Mouse (Mus musculus) lung, embryonic 15.5 days (tissue): ENCODE data around the gene Tmem81. TPM values are rescaled to one million over a fixed set of nuclear protein-coding genes. Genes with fewer than 3 reads are reported as not detected.
"Not testable (repeated sequence)": the region's sequence is repeated elsewhere in the genome, so short reads cannot be mapped to it uniquely, and the experiment has no call there.

Experiments
- ATAC-seq: fragments of 200-750 bp; cut with Nextera tagmentation; 2 replicates; pipeline ENCODE4 v1.8.0; 2017; ENCODE audit warnings: moderate number of reproducible peaks, borderline replicate concordance; ENCODE audit not compliant: low FRiP score, low TSS enrichment; ENCODE audit errors: extremely low read depth
- H3K27ac ChIP-seq: fragments of 300-500 bp; sonication (generic); 2 replicates; pipeline ENCODE4 v1.5.1; 2015; ENCODE audit warnings: moderate library complexity, mild to moderate bottlenecking, inconsistent platforms
- H3K27me3 ChIP-seq: fragments of 300-500 bp; sonication (generic); 2 replicates; pipeline ENCODE4 v1.6.1; 2015; ENCODE audit warnings: inconsistent platforms
- H3K36me3 ChIP-seq: fragments of 300-500 bp; sonication (generic); 2 replicates; pipeline ENCODE4 v1.6.1; 2015; ENCODE audit warnings: inconsistent platforms
- H3K4me1 ChIP-seq: fragments of 300-500 bp; sonication (generic); 2 replicates; pipeline ENCODE4 v1.6.1; 2015; ENCODE audit warnings: inconsistent platforms
- H3K4me2 ChIP-seq: fragments of 300-500 bp; sonication (generic); 2 replicates; pipeline ENCODE4 v1.6.1; 2015; ENCODE audit warnings: inconsistent platforms, mild to moderate bottlenecking, moderate library complexity
- H3K4me3 ChIP-seq: fragments of 300-500 bp; sonication (generic); 2 replicates; pipeline ENCODE4 v1.5.1; 2015; ENCODE audit warnings: mild to moderate bottlenecking, inconsistent platforms
- H3K9ac ChIP-seq: fragments of 300-500 bp; sonication (generic); 2 replicates; pipeline ENCODE4 v1.6.1; 2015; ENCODE audit warnings: inconsistent platforms
- H3K9me3 ChIP-seq: fragments of 300-500 bp; sonication (generic); 2 replicates; pipeline ENCODE4 v1.6.1; 2016; ENCODE audit warnings: inconsistent platforms
- WGBS: fragments of 180-500 bp; shearing (Covaris S2); methylation state at CpG from one replicate; pipeline ENCODE4 v1.1.7; 2015; 5-methylcytosine and 5-hydroxymethylcytosine counted together
- polyA plus RNA-seq: library from polyadenylated mRNA; unstranded; fragments of >200 nt; fragmentation: Nextera tagmentation; extraction: Ambion mirVana; gene quantifications from 2 replicates; pipeline ENCODE4 v1.2.1, GENCODE M21; 2015

Gene Tmem81
- 1.3 and 2.1 TPM in 2 replicates for polyA plus RNA-seq

GRCm38 (mm10) chr1:132506058-132506457, at the start of gene Tmem81:
Gene Tmem81, plus strand, starts transcription at chr1:132506230.
- no peak within 1 kb of the TSS for H3K27ac ChIP-seq
- H3K4me2 ChIP-seq: no peak within 1 kb of the TSS
- no peaks in the 10 kb centered on the region for H3K4me1 ChIP-seq
- peaks cover 64% of the 10 kb centered on the region for H3K36me3 ChIP-seq
- no peaks in the 10 kb centered on the region for H3K27me3 ChIP-seq
- H3K9me3 ChIP-seq: no peaks in the 10 kb centered on the region
- 86% methylated on average over 7 of the region's 7 CpGs for WGBS
- H3K4me3 ChIP-seq: no peak within 1 kb of the TSS
- no peak within 1 kb of the TSS for H3K9ac ChIP-seq
- no peak for ATAC-seq

- H3K27ac ChIP-seq: peak overlapping the region; percentile 20; the same call in 1 of the 2 replicates
- no peak overlapping the region for H3K9ac ChIP-seq
- 53% methylated on average over 5 of the region's 5 CpGs for WGBS
- peaks cover 18% of the 10 kb centered on the region for H3K4me1 ChIP-seq
- no peaks in the 10 kb centered on the region for H3K9me3 ChIP-seq
- no peak overlapping the region for H3K4me2 ChIP-seq
- ATAC-seq: no peak
- H3K36me3 ChIP-seq: peaks cover 25% of the 10 kb centered on the region
- H3K27me3 ChIP-seq: no peaks in the 10 kb centered on the region
- no peak overlapping the region for H3K4me3 ChIP-seq
These were observed 41.4 kb upstream of the Tmem81 start for GRCm38 (mm10) chr1:132464651-132465050.

- H3K4me2 ChIP-seq: no peak overlapping the region
- peaks cover 3% of the 10 kb centered on the region; the same call in 1 of the 2 replicates for H3K36me3 ChIP-seq
- H3K27ac ChIP-seq: no peak overlapping the region
- no peak; the same call in 1 of the 2 replicates for ATAC-seq
- no peaks in the 10 kb centered on the region for H3K9me3 ChIP-seq
- no peak overlapping the region for H3K4me3 ChIP-seq
- no peak overlapping the region for H3K9ac ChIP-seq
- peaks cover 18% of the 10 kb centered on the region for H3K4me1 ChIP-seq
- no peaks in the 10 kb centered on the region for H3K27me3 ChIP-seq
These were observed 37.1 kb upstream of the Tmem81 start for GRCm38 (mm10) chr1:132468926-132469325.

- H3K27me3 ChIP-seq: no peaks in the 10 kb centered on the region
- H3K4me3 ChIP-seq: no peak overlapping the region
- H3K9ac ChIP-seq: no peak overlapping the region
- WGBS: 87% methylated on average over 7 of the region's 7 CpGs
- no peak for ATAC-seq
- no peaks in the 10 kb centered on the region for H3K9me3 ChIP-seq
- no peaks in the 10 kb centered on the region for H3K36me3 ChIP-seq
- no peak overlapping the region for H3K4me2 ChIP-seq
- no peak overlapping the region for H3K27ac ChIP-seq
- peaks cover 18% of the 10 kb centered on the region for H3K4me1 ChIP-seq
These were observed 36.5 kb upstream of the Tmem81 start for GRCm38 (mm10) chr1:132469519-132469918.

- not testable (repeated sequence) for ATAC-seq, H3K9me3 ChIP-seq
- WGBS: 89% methylated on average over 1 of the region's 1 CpGs
These were observed 36.0 kb upstream of the Tmem81 start for GRCm38 (mm10) chr1:132470031-132470430.

GRCm38 (mm10) chr1:132471032-132471431, 35.0 kb upstream of the Tmem81 start:
- Histone ChIP-seq H3K9me3 (no peaks in the 10 kb centered on the region), H3K4me2 (no peak overlapping the region), H3K9ac (no peak overlapping the region), H3K36me3 (no peaks in the 10 kb centered on the region), H3K4me3 (no peak overlapping the region), H3K27ac (no peak overlapping the region), H3K4me1 (peaks cover 14% of the 10 kb centered on the region), H3K27me3 (no peaks in the 10 kb centered on the region)
- ATAC-seq: no peak
- 87% methylated on average over 2 of the region's 2 CpGs for WGBS

More at GRCm38 (mm10) chr1:132470031-132470430, 36.0 kb upstream of the Tmem81 start:
- H3K9ac ChIP-seq, H3K27ac ChIP-seq, H3K4me2 ChIP-seq, H3K4me3 ChIP-seq, H3K27me3 ChIP-seq, H3K36me3 ChIP-seq: not testable (repeated sequence)
- H3K4me1 ChIP-seq: peaks cover 18% of the 10 kb centered on the region

- H3K9me3 ChIP-seq: no peaks in the 10 kb centered on the region
- H3K4me3 ChIP-seq: no peak overlapping the region
- no peak overlapping the region for H3K9ac ChIP-seq
- 83% methylated on average over 5 of the region's 5 CpGs for WGBS
- ATAC-seq: no peak
- H3K36me3 ChIP-seq: no peaks in the 10 kb centered on the region
- no peaks in the 10 kb centered on the region for H3K27me3 ChIP-seq
- no peak overlapping the region for H3K4me2 ChIP-seq
- H3K27ac ChIP-seq: no peak overlapping the region
- H3K4me1 ChIP-seq: peaks cover 13% of the 10 kb centered on the region
These were observed 34.5 kb upstream of the Tmem81 start for GRCm38 (mm10) chr1:132471499-132471898.

GRCm38 (mm10) chr1:132472537-132472936, 33.5 kb upstream of the Tmem81 start:
- Histone ChIP-seq H3K4me2 (no peak overlapping the region), H3K36me3 (no peaks in the 10 kb centered on the region), H3K9ac (no peak overlapping the region), H3K4me3 (no peak overlapping the region), H3K4me1 (peaks cover 13% of the 10 kb centered on the region), H3K9me3 (no peaks in the 10 kb centered on the region), H3K27me3 (no peaks in the 10 kb centered on the region), H3K27ac (no peak overlapping the region)
- 48% methylated on average over 5 of the region's 5 CpGs for WGBS
- no peak for ATAC-seq

- H3K4me2 ChIP-seq: no peak overlapping the region
- no peak overlapping the region for H3K27ac ChIP-seq
- H3K4me1 ChIP-seq: peaks cover 16% of the 10 kb centered on the region
- no peak overlapping the region for H3K9ac ChIP-seq
- WGBS: 78% methylated on average over 1 of the region's 1 CpGs
- H3K9me3 ChIP-seq: no peaks in the 10 kb centered on the region
- no peaks in the 10 kb centered on the region for H3K27me3 ChIP-seq
- no peak overlapping the region for H3K4me3 ChIP-seq
- ATAC-seq: no peak
- H3K36me3 ChIP-seq: no peaks in the 10 kb centered on the region
These were observed 31.5 kb upstream of the Tmem81 start for GRCm38 (mm10) chr1:132474496-132474895.

- Histone ChIP-seq H3K9me3 (no peaks in the 10 kb centered on the region), H3K9ac (peak overlapping the region; percentile 92), H3K27me3 (no peaks in the 10 kb centered on the region), H3K4me1 (peaks cover 21% of the 10 kb centered on the region), H3K27ac (peak overlapping the region; percentile 72), H3K4me2 (peak overlapping the region; percentile 69), H3K36me3 (no peaks in the 10 kb centered on the region), H3K4me3 (peak overlapping the region; percentile 85)
- ATAC-seq: 0 out of 2 replicates have a peak, but pooled peaks have one; percentile 35
- 4% methylated on average over 9 of the region's 9 CpGs for WGBS
These were observed 29.5 kb upstream of the Tmem81 start for GRCm38 (mm10) chr1:132476575-132476927.

- Histone ChIP-seq H3K4me1 (peaks cover 22% of the 10 kb centered on the region), H3K4me3 (peak within 1 kb of the TSS; percentile 85), H3K36me3 (no peaks in the 10 kb centered on the region), H3K27me3 (no peaks in the 10 kb centered on the region), H3K4me2 (peak within 1 kb of the TSS; percentile 69), H3K9ac (peak within 1 kb of the TSS; percentile 92), H3K9me3 (no peaks in the 10 kb centered on the region), H3K27ac (peak within 1 kb of the TSS; percentile 72)
- under 1% methylated on average over 43 of the region's 43 CpGs for WGBS
- peak; percentile 86; the same call in 1 of the 2 replicates for ATAC-seq
These were observed 28.9 kb upstream of the Tmem81 start, which contains the start of gene Rbbp5 for GRCm38 (mm10) chr1:132476928-132477691. Gene Rbbp5, plus strand, starts transcription at chr1:132477365.

GRCm38 (mm10) chr1:132479438-132479837, 26.6 kb upstream of the Tmem81 start:
- Histone ChIP-seq H3K36me3 (no peaks in the 10 kb centered on the region), H3K4me3 (no peak overlapping the region), H3K9me3 (no peaks in the 10 kb centered on the region), H3K4me1 (peaks cover 30% of the 10 kb centered on the region), H3K4me2 (no peak overlapping the region), H3K27me3 (no peaks in the 10 kb centered on the region), H3K27ac (no peak overlapping the region), H3K9ac (no peak overlapping the region)
- ATAC-seq: no peak
- WGBS: 83% methylated on average over 1 of the region's 1 CpGs
